Mouse (Mus musculus): ENCODE measurements around the gene Rpp40.

The Rpp40 gene

GRCm38 (mm10) chr13:35851581-35851980, 54.6 kb downstream of the Rpp40 start:
- DNase-seq: no peak

GRCm38 (mm10) chr13:35848694-35849093, 57.5 kb downstream of the Rpp40 start:
- DNase-seq: no peak

- no peak for DNase-seq
These were observed 60.9 kb downstream of the Rpp40 start for GRCm38 (mm10) chr13:35845306-35845705.
